Mouse (Mus musculus) cerebellum, adult 2 months (tissue): Measurements from ENCODE around the gene Gpatch3.
A peak's percentile ranks its signal among the peaks of the same experiment; 100 is the strongest.

Experiments
- CTCF ChIP-seq: fragments of 200-500 bp; IDR thresholded peaks from 2 replicates; pipeline ENCODE4 v1.5.1; 2011; ENCODE audit warnings: low read depth, mild to moderate bottlenecking, control low read depth, low read length, moderate library complexity, borderline replicate concordance; ENCODE audit not compliant: insufficient read depth
- POLR2A ChIP-seq: fragments of 200-500 bp; IDR thresholded peaks from 2 replicates; pipeline ENCODE4 v1.6.1; 2011; ENCODE audit warnings: low read length, control low read depth, borderline replicate concordance; ENCODE audit not compliant: insufficient read depth

DNA sequence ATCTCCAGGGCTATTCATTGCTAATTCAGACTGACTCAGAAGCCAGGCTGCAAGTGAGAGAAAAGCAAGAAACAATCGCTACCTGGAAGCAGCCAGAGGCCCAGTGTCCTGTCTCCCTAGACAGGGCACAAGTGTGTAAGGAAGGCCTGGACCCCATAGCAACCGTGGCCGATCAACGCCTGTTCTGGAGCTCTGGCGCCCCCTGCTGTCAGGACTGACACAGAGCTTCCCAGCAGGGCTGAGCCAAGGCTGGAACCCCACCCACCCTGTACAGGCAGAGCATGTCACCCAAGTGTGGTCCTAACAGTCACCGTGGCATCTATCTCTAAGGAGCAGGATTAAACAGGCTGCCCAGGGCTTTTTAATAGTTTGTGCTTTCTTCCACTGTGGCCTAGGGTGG lies 35.2 kb downstream of the Gpatch3 start:
- no peak for TF ChIP-seq POLR2A
- TF ChIP-seq CTCF: peak; percentile 80
